Mouse (Mus musculus): ENCODE results near the gene 6430571L13Rik.

Gene 6430571L13Rik

GRCm38 (mm10) chr9:107338172-107338883 is 2.1 kb upstream of the 6430571L13Rik start, which contains the start of gene Hemk1:
Hemk1 (minus strand) TSS chr9:107338350.
- peak; percentile 88 for DNase-seq (ENCODE audit: inconsistent ontology term)

GRCm38 (mm10) chr9:107340911-107341645 is 676 bp downstream of the 6430571L13Rik start:
- no peak for DNase-seq (ENCODE audit: inconsistent ontology term)

- no peak for DNase-seq (ENCODE audit: inconsistent ontology term)
Observed at GRCm38 (mm10) chr9:107342201-107342709, 1.9 kb downstream of the 6430571L13Rik start.

GRCm38 (mm10) chr9:107343146-107343943 is 2.9 kb downstream of the 6430571L13Rik start:
- no peak for DNase-seq (ENCODE audit: inconsistent ontology term)

GRCm38 (mm10) chr9:107344027-107344426 is 3.6 kb downstream of the 6430571L13Rik start:
- DNase-seq (ENCODE audit: inconsistent ontology term): no peak

GRCm38 (mm10) chr9:107346081-107346480 is 5.7 kb downstream of the 6430571L13Rik start:
- no peak for DNase-seq (ENCODE audit: inconsistent ontology term)

GRCm38 (mm10) chr9:107347586-107348183 is 7.3 kb downstream of the 6430571L13Rik start:
- DNase-seq (ENCODE audit: inconsistent ontology term): no peak

- DNase-seq (ENCODE audit: inconsistent ontology term): no peak
Observed at GRCm38 (mm10) chr9:107349321-107349720, 8.9 kb downstream of the 6430571L13Rik start.

- DNase-seq (ENCODE audit: inconsistent ontology term): no peak
Observed at GRCm38 (mm10) chr9:107354826-107355225, 14.4 kb downstream of the 6430571L13Rik start.

- peak; percentile 18 for DNase-seq (ENCODE audit: inconsistent ontology term)
Observed at GRCm38 (mm10) chr9:107355870-107356765, 15.7 kb downstream of the 6430571L13Rik start.

- DNase-seq (ENCODE audit: inconsistent ontology term): peak; percentile 54
Observed at GRCm38 (mm10) chr9:107357651-107358050, 17.2 kb downstream of the 6430571L13Rik start.

- DNase-seq (ENCODE audit: inconsistent ontology term): no peak
Observed at GRCm38 (mm10) chr9:107360989-107361388, 20.6 kb downstream of the 6430571L13Rik start.

- DNase-seq (ENCODE audit: inconsistent ontology term): peak; percentile 26
Observed at GRCm38 (mm10) chr9:107366644-107367043, 26.2 kb downstream of the 6430571L13Rik start.

GRCm38 (mm10) chr9:107368302-107368701 is 27.9 kb downstream of the 6430571L13Rik start:
- no peak for DNase-seq (ENCODE audit: inconsistent ontology term)

GRCm38 (mm10) chr9:107369270-107370105 is 29.1 kb downstream of the 6430571L13Rik start:
- DNase-seq (ENCODE audit: inconsistent ontology term): no peak

GRCm38 (mm10) chr9:107370106-107370463 is 29.7 kb downstream of the 6430571L13Rik start:
- no peak for DNase-seq (ENCODE audit: inconsistent ontology term)

- DNase-seq (ENCODE audit: inconsistent ontology term): no peak
Observed at GRCm38 (mm10) chr9:107372441-107372840, 32.0 kb downstream of the 6430571L13Rik start.

- DNase-seq (ENCODE audit: inconsistent ontology term): no peak
Observed at GRCm38 (mm10) chr9:107374623-107375022, 34.2 kb downstream of the 6430571L13Rik start.

- DNase-seq (ENCODE audit: inconsistent ontology term): no peak
Observed at GRCm38 (mm10) chr9:107375451-107375850, 35.0 kb downstream of the 6430571L13Rik start.
